Mouse (Mus musculus) E14TG2a.4 (cell line): ENCODE data around the gene Poln.

Experiments used
- CTCF ChIP-seq: conservative IDR thresholded peaks from 2 replicates; pipeline ENCODE4 v1.5.1; 2014; ENCODE audit warnings: low read length
- NANOG ChIP-seq: IDR thresholded peaks from 2 replicates; pipeline ENCODE4 v1.6.1; 2014; ENCODE audit warnings: borderline replicate concordance, low read length, mixed read lengths
- POU5F1 ChIP-seq: IDR thresholded peaks from 2 replicates; pipeline ENCODE4 v1.6.1; 2014; ENCODE audit warnings: low read length, borderline replicate concordance

DNA sequence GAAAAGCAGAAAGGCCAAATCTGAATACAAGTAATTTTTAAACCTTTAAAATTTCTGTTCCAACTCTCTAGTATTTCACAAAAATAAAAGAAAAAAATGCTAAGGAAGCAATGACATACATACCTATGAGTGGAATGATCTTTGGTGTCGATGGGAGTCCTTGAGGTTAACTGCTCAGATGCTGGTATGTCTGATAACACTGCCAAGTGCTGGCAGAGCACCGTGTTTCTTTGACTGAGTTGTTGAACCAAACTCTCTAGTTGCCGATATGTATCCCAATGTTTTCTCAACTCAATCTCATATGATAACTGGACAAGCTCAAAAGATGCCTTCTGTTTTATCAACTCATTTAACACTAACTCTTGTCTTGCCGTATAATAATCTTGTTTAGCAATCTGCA is 3.5 kb downstream of the Poln start:
- no peak for TF ChIP-seq CTCF
- no peak for TF ChIP-seq POU5F1
- TF ChIP-seq NANOG, result no peak
